Mouse (Mus musculus): ENCODE measurements around the gene Gm11492. TPM values are rescaled to one million over a fixed set of nuclear protein-coding genes. Genes with fewer than 3 reads are reported as not detected.

Gene Gm11492
- polyA plus RNA-seq, 1 experiment from 2014 or later: not detected

- Histone ChIP-seq H3K27ac (ENCODE audit: low read length) (no peak overlapping the region), H3K9ac (replicated peaks; ENCODE audit: low read depth, low read length) (no peak overlapping the region), H3K9me3 (ENCODE audit: control insufficient read depth, low read depth, low read length) (0 out of 2 replicates have a peak, but pooled peaks cover 2% of the 10 kb centered on the region), H3K36me3 (ENCODE audit: control insufficient read depth, insufficient read depth, low read length) (peaks cover 53% of the 10 kb centered on the region), H3K27me3 (ENCODE audit: control insufficient read depth, insufficient read depth, low read length) (no peaks in the 10 kb centered on the region), H3K4me2 (replicated peaks; ENCODE audit: low read depth, low read length) (no peak overlapping the region), H3K4me3 (ENCODE audit: low read depth, low read length) (no peak overlapping the region), H3K4me1 (ENCODE audit: control insufficient read depth, insufficient read depth, low read length) (no peaks in the 10 kb centered on the region)
- WGBS: 95% methylated on average over 30 of the region's 32 CpGs
- no peak for ATAC-seq (ENCODE audit: insufficient number of reproducible peaks, insufficient read depth, low FRiP score, low read depth)
Measured at GRCm38 (mm10) chr11:87617606-87618005, 51.2 kb downstream of the Gm11492 start.

Other genes with a start within 250 kb of the Gm11492 start
- 2.7 and 3.1 TPM in 2 replicates for gene Ppm1e, start 207.6 kb upstream of the Gm11492 start, polyA plus RNA-seq (2014; fragmentation: Nextera tagmentation; extraction: Ambion mirVana)
- gene Rad51c, start 161.7 kb upstream of the Gm11492 start, polyA plus RNA-seq (2014; fragmentation: Nextera tagmentation; extraction: Ambion mirVana): 6.0 and 7.2 TPM in 2 replicates
- gene Tex14, start 161.6 kb upstream of the Gm11492 start, polyA plus RNA-seq (2014; fragmentation: Nextera tagmentation; extraction: Ambion mirVana): not detected in 2 replicates
- gene Sept4, start 2.2 kb downstream of the Gm11492 start, polyA plus RNA-seq (2014; fragmentation: Nextera tagmentation; extraction: Ambion mirVana): 15.7 and 15.8 TPM in 2 replicates
- 30.5 and 32.0 TPM in 2 replicates for gene Mtmr4, start 25.5 kb downstream of the Gm11492 start, polyA plus RNA-seq (2014; fragmentation: Nextera tagmentation; extraction: Ambion mirVana)
- 0.21 and 0.41 TPM in 2 replicates for gene Hsf5, start 50.5 kb downstream of the Gm11492 start, polyA plus RNA-seq (2014; fragmentation: Nextera tagmentation; extraction: Ambion mirVana)
- 19.7 and 20.2 TPM in 2 replicates for gene Rnf43, start 96.1 kb downstream of the Gm11492 start, polyA plus RNA-seq (2014; fragmentation: Nextera tagmentation; extraction: Ambion mirVana)
- gene Supt4a, start 170.9 kb downstream of the Gm11492 start, polyA plus RNA-seq (2014; fragmentation: Nextera tagmentation; extraction: Ambion mirVana): 133 and 151 TPM in 2 replicates
- gene Tspoap1, start 193.9 kb downstream of the Gm11492 start, polyA plus RNA-seq (2014; fragmentation: Nextera tagmentation; extraction: Ambion mirVana): 3.1 TPM in 2 replicates
- 2.5 and 5.0 TPM in 2 replicates for gene Mpo, start 226.9 kb downstream of the Gm11492 start, polyA plus RNA-seq (2014; fragmentation: Nextera tagmentation; extraction: Ambion mirVana)

All from stomach, embryonic 14.5 days (tissue).